Mouse (Mus musculus) layer of hippocampus, adult 8-10 months (tissue): Measurements from ENCODE around the gene Gm8104. TPM values are rescaled to one million over a fixed set of nuclear protein-coding genes. Genes with fewer than 3 reads are reported as not detected.
"Not testable (repeated sequence)": the region's sequence is repeated elsewhere in the genome, so short reads cannot be mapped to it uniquely, and the experiment has no call there.

Experiments
- DNase-seq, 2 experiments: peaks; one replicate each; pipeline ENCODE4 v3.0.0; 2022; ENCODE audit warnings: low spot score in 2 of 2
- total RNA-seq, 4 experiments: library from RNA; stranded (reverse); gene quantifications; 2 replicates each; pipeline ENCODE4 v1.2.4; 2022

Gene Gm8104
- under 1 TPM in 1 of 4 experiments, not detected in 3; 0.19 TPM for total RNA-seq

- DNase-seq = not testable (repeated sequence)
Measured at GRCm38 (mm10) chr14:43100301-43100700, at the start of gene Gm8104. Gene Gm8104, plus strand, starts transcription at chr14:43100601.

GRCm38 (mm10) chr14:43058063-43058462 lies 42.3 kb upstream of the Gm8104 start:
- DNase-seq = not testable (repeated sequence)

GRCm38 (mm10) chr14:43060179-43060578 lies 40.2 kb upstream of the Gm8104 start:
- not testable (repeated sequence) for DNase-seq

GRCm38 (mm10) chr14:43076543-43076942 lies 23.9 kb upstream of the Gm8104 start, which contains the start of gene Gm8094:
Gene Gm8094, minus strand, starts transcription at chr14:43076643.
- not testable (repeated sequence) for DNase-seq

GRCm38 (mm10) chr14:43084936-43085730 lies 15.3 kb upstream of the Gm8104 start:
- not testable (repeated sequence) for DNase-seq

GRCm38 (mm10) chr14:43089103-43089919 lies 11.1 kb upstream of the Gm8104 start:
- not testable (repeated sequence) for DNase-seq

GRCm38 (mm10) chr14:43119673-43120072 lies 19.3 kb downstream of the Gm8104 start:
- not testable (repeated sequence) for DNase-seq

GRCm38 (mm10) chr14:43126286-43126685 lies 25.9 kb downstream of the Gm8104 start:
- not testable (repeated sequence) for DNase-seq

Other genes with a start within 250 kb of the Gm8104 start
- not detected for gene Gm21977, start 247.1 kb upstream of the Gm8104 start, total RNA-seq
- not detected for gene Gm8082, start 107.0 kb upstream of the Gm8104 start, total RNA-seq
- gene Gm10376, start 85.0 kb upstream of the Gm8104 start, total RNA-seq = not detected
- gene Gm8094, start 24.0 kb upstream of the Gm8104 start, total RNA-seq = under 1 TPM in 1 of 4 experiments, not detected in 3; 0.36 TPM
- under 1 TPM in 1 of 4 experiments, not detected in 3; 0.25 TPM for gene Gm7233, start 79.3 kb downstream of the Gm8104 start, total RNA-seq
- gene Gm8122, start 134.7 kb downstream of the Gm8104 start, total RNA-seq = not detected
- not detected for gene Gm8126, start 158.0 kb downstream of the Gm8104 start, total RNA-seq
- gene Gm9732, start 174.4 kb downstream of the Gm8104 start, total RNA-seq = not detected
- not detected for gene Gm8127, start 193.2 kb downstream of the Gm8104 start, total RNA-seq
- gene 1700001F09Rik, start 247.2 kb downstream of the Gm8104 start, total RNA-seq = not detected